Mouse (Mus musculus) midbrain, embryonic 13.5 days (tissue): ENCODE results near the gene Ndufa7. TPM values are rescaled to one million over a fixed set of nuclear protein-coding genes. Genes with fewer than 3 reads are reported as not detected.
A peak's percentile ranks its signal among the peaks of the same experiment; 100 is the strongest.

Source experiments
- ATAC-seq: fragments of 200-750 bp; cut with Nextera tagmentation; 2 replicates; pipeline ENCODE4 v1.8.0; 2017; ENCODE audit warnings: mild to moderate bottlenecking, moderate TSS enrichment, moderate library complexity
- H3K27ac ChIP-seq: fragments of 300-500 bp; sonication (generic); 2 replicates; pipeline ENCODE4 v1.5.1; 2015; ENCODE audit warnings: inconsistent platforms, mild to moderate bottlenecking, moderate library complexity
- H3K27me3 ChIP-seq: fragments of 300-500 bp; sonication (generic); 2 replicates; pipeline ENCODE4 v1.6.1; 2015; ENCODE audit warnings: mild to moderate bottlenecking, inconsistent platforms
- H3K36me3 ChIP-seq: fragments of 300-500 bp; sonication (generic); 2 replicates; pipeline ENCODE4 v1.6.1; 2015; ENCODE audit warnings: mild to moderate bottlenecking, inconsistent platforms
- H3K4me1 ChIP-seq: fragments of 300-500 bp; sonication (generic); replicated peaks from 2 replicates; pipeline ENCODE4 v1.6.1; 2015; ENCODE audit warnings: inconsistent platforms
- H3K4me2 ChIP-seq: fragments of 300-500 bp; sonication (generic); replicated peaks from 2 replicates; pipeline ENCODE4 v1.6.1; 2015; ENCODE audit warnings: moderate library complexity, mild to moderate bottlenecking, inconsistent platforms
- H3K4me3 ChIP-seq: fragments of 300-500 bp; sonication (generic); replicated peaks from 2 replicates; pipeline ENCODE4 v1.5.1; 2015; ENCODE audit warnings: mild to moderate bottlenecking, inconsistent platforms
- H3K9ac ChIP-seq: fragments of 300-500 bp; sonication (generic); replicated peaks from 2 replicates; pipeline ENCODE4 v1.6.1; 2015; ENCODE audit warnings: mild to moderate bottlenecking, inconsistent platforms
- H3K9me3 ChIP-seq: fragments of 300-500 bp; sonication (generic); 2 replicates; pipeline ENCODE4 v1.6.1; 2016; ENCODE audit warnings: mild to moderate bottlenecking, inconsistent platforms
- WGBS: fragments of 180-500 bp; shearing (Covaris S2); methylation state at CpG from one replicate; pipeline ENCODE4 v1.1.7; 2015; 5-methylcytosine and 5-hydroxymethylcytosine counted together
- polyA plus RNA-seq: library from polyadenylated mRNA; unstranded; fragments of >200 nt; fragmentation: Nextera tagmentation; extraction: Ambion mirVana; gene quantifications from 2 replicates; pipeline ENCODE4 v1.2.1, GENCODE M21; 2015

Gene Ndufa7
- polyA plus RNA-seq, 1 experiment from 2014 or later: 516 TPM

GRCm38 (mm10) chr17:33788732-33789131 lies 35.6 kb upstream of the Ndufa7 start:
- no peaks in the 10 kb centered on the region for H3K9me3 ChIP-seq
- no peaks in the 10 kb centered on the region for H3K4me1 ChIP-seq
- H3K27me3 ChIP-seq: no peaks in the 10 kb centered on the region; the same call in 1 of the 2 replicates
- 87% methylated on average over 4 of the region's 4 CpGs for WGBS
- no peak for ATAC-seq
- no peak overlapping the region for H3K27ac ChIP-seq
- no peaks in the 10 kb centered on the region for H3K36me3 ChIP-seq
- no peak overlapping the region for H3K9ac ChIP-seq
- no peak overlapping the region for H3K4me2 ChIP-seq
- no peak overlapping the region for H3K4me3 ChIP-seq

DNA sequence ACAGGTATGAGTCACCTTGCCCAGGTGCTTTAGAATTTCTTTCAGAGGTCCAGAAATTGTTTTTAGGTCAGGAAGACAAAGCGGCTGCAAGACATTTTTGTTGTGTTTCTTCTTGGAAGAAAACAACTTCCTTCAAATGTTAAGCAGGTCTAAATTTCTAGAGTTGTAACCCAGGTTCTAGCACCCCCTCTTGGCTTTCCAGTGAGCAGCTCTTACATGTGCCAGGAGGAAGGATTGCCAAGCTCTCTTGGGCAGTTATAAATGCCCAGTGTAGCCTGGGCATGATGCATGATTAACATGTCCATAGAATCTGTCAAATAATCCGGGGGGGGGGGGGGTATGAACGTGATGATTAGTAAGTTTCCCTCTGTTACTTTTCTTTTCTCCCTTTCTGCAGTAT lies 26.1 kb upstream of the Ndufa7 start:
- H3K9me3 ChIP-seq: no peaks in the 10 kb centered on the region

GRCm38 (mm10) chr17:33799277-33799676 lies 25.1 kb upstream of the Ndufa7 start:
- H3K9me3 ChIP-seq: no peaks in the 10 kb centered on the region
- no peak overlapping the region for H3K4me2 ChIP-seq
- no peak overlapping the region for H3K9ac ChIP-seq
- ATAC-seq: no peak
- H3K27ac ChIP-seq: no peak overlapping the region
- no peaks in the 10 kb centered on the region for H3K27me3 ChIP-seq
- H3K4me1 ChIP-seq: no peaks in the 10 kb centered on the region
- 63% methylated on average over 1 of the region's 1 CpGs for WGBS
- no peaks in the 10 kb centered on the region for H3K36me3 ChIP-seq
- no peak overlapping the region for H3K4me3 ChIP-seq

More for the DNA sequence above, 26.1 kb upstream of the Ndufa7 start:
- WGBS: 44% methylated on average over 3 of the region's 3 CpGs
- Histone ChIP-seq H3K4me1 (no peaks in the 10 kb centered on the region), H3K4me2 (no peak overlapping the region), H3K4me3 (no peak overlapping the region), H3K36me3 (no peaks in the 10 kb centered on the region), H3K27ac (no peak overlapping the region), H3K9ac (no peak overlapping the region), H3K27me3 (no peaks in the 10 kb centered on the region; the same call in 1 of the 2 replicates)
- ATAC-seq: no peak

DNA sequence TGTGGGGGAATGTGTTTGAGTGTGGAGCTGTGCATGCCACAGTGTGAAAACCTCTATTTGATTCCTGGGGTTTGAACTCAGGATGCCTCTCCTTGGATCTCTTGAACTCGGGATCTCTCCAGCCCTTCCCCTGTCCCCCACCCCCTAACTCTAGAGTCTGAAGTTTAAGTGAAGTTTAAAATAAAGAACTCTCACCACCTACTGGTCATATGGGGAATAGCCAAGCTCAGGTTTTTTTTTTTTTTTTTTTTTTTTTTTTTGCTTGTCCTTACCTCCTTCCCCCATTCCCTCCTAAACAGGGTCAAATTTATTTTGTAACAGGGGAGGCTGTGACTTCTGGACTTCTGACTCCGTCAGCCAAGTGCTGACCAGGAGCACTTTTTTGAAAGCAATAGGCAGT lies 22.2 kb upstream of the Ndufa7 start:
- Histone ChIP-seq H3K4me3 (no peak overlapping the region), H3K4me2 (no peak overlapping the region), H3K9ac (no peak overlapping the region), H3K9me3 (no peaks in the 10 kb centered on the region), H3K27me3 (no peaks in the 10 kb centered on the region), H3K36me3 (no peaks in the 10 kb centered on the region), H3K27ac (no peak overlapping the region), H3K4me1 (no peaks in the 10 kb centered on the region)
- 7% methylated on average over 2 of the region's 2 CpGs for WGBS
- ATAC-seq: no peak

- no peak overlapping the region for H3K4me3 ChIP-seq
- H3K9me3 ChIP-seq: no peaks in the 10 kb centered on the region
- H3K9ac ChIP-seq: no peak overlapping the region
- H3K27ac ChIP-seq: no peak overlapping the region
- no peak for ATAC-seq
- H3K4me2 ChIP-seq: no peak overlapping the region
- H3K4me1 ChIP-seq: no peaks in the 10 kb centered on the region
- H3K27me3 ChIP-seq: no peaks in the 10 kb centered on the region
- H3K36me3 ChIP-seq: no peaks in the 10 kb centered on the region
- 56% methylated on average over 4 of the region's 4 CpGs for WGBS
Measured at GRCm38 (mm10) chr17:33804205-33804604, 20.2 kb upstream of the Ndufa7 start.

- H3K27me3 ChIP-seq: no peaks in the 10 kb centered on the region
- no peak overlapping the region for H3K27ac ChIP-seq
- no peaks in the 10 kb centered on the region for H3K4me1 ChIP-seq
- no peaks in the 10 kb centered on the region for H3K9me3 ChIP-seq
- H3K36me3 ChIP-seq: no peaks in the 10 kb centered on the region
- H3K4me3 ChIP-seq: no peak overlapping the region
- no peak overlapping the region for H3K4me2 ChIP-seq
- 77% methylated on average over 1 of the region's 1 CpGs for WGBS
- H3K9ac ChIP-seq: no peak overlapping the region
- ATAC-seq: no peak
Measured at GRCm38 (mm10) chr17:33804745-33805144, 19.6 kb upstream of the Ndufa7 start.

DNA sequence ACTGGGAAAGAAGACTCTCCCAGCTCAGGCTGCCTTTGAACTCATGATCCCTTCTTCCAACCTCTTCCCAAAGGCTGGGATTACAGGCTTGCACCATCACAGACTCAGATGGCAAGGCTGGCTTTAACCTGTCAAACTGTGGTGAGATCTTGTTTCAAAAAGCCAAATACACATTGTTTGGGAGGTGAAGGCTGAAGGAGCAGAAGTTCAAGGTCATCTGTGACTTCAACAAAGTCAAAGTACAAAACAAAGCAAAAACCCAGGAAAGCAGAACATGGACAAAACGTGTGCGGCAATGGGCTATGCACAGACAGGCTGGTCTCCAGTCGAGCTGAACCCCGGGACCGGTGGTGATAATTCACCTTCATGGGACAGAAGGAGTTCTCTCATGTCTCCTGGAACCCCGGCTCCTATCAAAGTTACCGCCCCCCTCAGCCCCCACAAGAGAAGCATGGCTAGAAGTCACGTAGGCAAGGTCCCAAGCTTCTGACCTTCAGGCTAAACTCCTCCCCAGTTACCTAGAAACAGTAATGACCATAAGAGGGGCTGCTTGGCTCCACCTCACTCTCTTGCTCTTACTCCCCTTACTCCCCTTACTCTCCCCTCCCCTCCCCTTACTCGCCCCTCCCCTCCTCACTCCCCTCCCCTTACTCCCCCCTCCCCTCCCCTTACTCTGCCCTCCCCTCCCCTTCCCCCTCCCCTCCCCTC lies 17.0 kb upstream of the Ndufa7 start:
- Histone ChIP-seq H3K36me3 (no peaks in the 10 kb centered on the region), H3K4me1 (peaks cover 11% of the 10 kb centered on the region; the same call in 1 of the 2 replicates), H3K4me2 (no peak overlapping the region), H3K4me3 (no peak overlapping the region), H3K9me3 (no peaks in the 10 kb centered on the region), H3K27ac (no peak overlapping the region), H3K9ac (no peak overlapping the region), H3K27me3 (peaks cover 11% of the 10 kb centered on the region)
- WGBS: 69% methylated on average over 8 of the region's 9 CpGs
- no peak for ATAC-seq

GRCm38 (mm10) chr17:33808192-33808591 lies 16.2 kb upstream of the Ndufa7 start:
- Histone ChIP-seq H3K27ac (no peak overlapping the region), H3K4me2 (no peak overlapping the region), H3K4me1 (peaks cover 11% of the 10 kb centered on the region; the same call in 1 of the 2 replicates), H3K4me3 (no peak overlapping the region), H3K36me3 (no peaks in the 10 kb centered on the region), H3K27me3 (peaks cover 16% of the 10 kb centered on the region), H3K9me3 (no peaks in the 10 kb centered on the region), H3K9ac (no peak overlapping the region)
- WGBS: 38% methylated on average over 10 of the region's 10 CpGs
- no peak for ATAC-seq

- peak within 1 kb of the TSS; percentile 61 for H3K9ac ChIP-seq
- no peaks in the 10 kb centered on the region for H3K9me3 ChIP-seq
- H3K4me1 ChIP-seq: peaks cover 11% of the 10 kb centered on the region; the same call in 1 of the 2 replicates
- H3K27me3 ChIP-seq: peaks cover 16% of the 10 kb centered on the region
- H3K36me3 ChIP-seq: no peaks in the 10 kb centered on the region
- H3K4me3 ChIP-seq: peak within 1 kb of the TSS; percentile 51
- no peak within 1 kb of the TSS for H3K27ac ChIP-seq
- H3K4me2 ChIP-seq: peak within 1 kb of the TSS; percentile 72
- ATAC-seq: peak; percentile 99
- WGBS: 2% methylated on average over 36 of the region's 36 CpGs
Measured at GRCm38 (mm10) chr17:33810334-33811141, 13.8 kb upstream of the Ndufa7 start, which contains the start of gene Kank3. Kank3 (plus strand) TSS chr17:33810519.

DNA sequence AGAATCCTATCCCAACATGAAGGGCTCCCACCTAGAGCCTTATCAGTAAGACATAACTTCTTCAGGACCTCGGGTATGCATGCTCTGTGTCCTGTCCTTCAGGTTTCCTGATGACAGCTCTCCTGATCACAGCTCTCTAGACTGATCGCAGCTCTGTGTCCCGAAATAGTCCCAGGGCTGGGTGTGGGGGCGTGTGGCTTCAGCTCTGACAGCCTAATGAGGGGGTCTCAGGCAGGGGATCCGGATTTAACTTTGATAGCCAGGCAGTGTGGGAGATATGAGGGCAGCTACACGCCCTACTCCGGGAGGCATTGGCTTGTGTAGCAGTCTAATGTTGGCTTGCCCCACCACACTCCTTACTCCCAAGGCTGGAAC lies 13.2 kb upstream of the Ndufa7 start:
- Histone ChIP-seq H3K27ac (no peak overlapping the region), H3K27me3 (peaks cover 16% of the 10 kb centered on the region), H3K9ac (no peak overlapping the region), H3K4me1 (peaks cover 11% of the 10 kb centered on the region; the same call in 1 of the 2 replicates), H3K4me3 (peak overlapping the region; percentile 51), H3K4me2 (peak overlapping the region; percentile 72), H3K36me3 (no peaks in the 10 kb centered on the region), H3K9me3 (no peaks in the 10 kb centered on the region)
- WGBS: 30% methylated on average over 7 of the region's 7 CpGs
- ATAC-seq: peak; percentile 22

DNA sequence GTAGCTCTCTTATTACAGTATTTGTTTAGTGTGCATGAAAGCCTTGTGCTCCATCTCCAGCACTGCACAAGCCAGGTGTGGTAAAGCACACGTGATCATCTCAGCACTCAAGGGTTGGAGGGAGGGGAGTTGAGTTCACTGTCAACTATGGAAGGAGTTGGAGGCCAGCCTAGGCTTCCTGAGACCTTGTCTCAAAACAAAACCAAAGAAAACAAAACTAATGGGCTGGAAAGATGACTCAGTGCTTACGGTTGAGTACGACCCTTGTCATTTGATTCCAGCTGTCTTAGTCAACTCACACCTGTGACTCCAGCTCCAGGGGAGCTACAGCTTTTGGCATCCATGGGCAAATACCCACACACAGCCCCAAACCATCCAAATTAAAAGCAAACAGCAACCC lies 11.9 kb upstream of the Ndufa7 start:
- H3K4me3 ChIP-seq: no peak overlapping the region
- no peaks in the 10 kb centered on the region for H3K36me3 ChIP-seq
- H3K27ac ChIP-seq: no peak overlapping the region
- ATAC-seq: no peak
- no peaks in the 10 kb centered on the region for H3K9me3 ChIP-seq
- H3K4me1 ChIP-seq: peaks cover 19% of the 10 kb centered on the region
- WGBS: 72% methylated on average over 3 of the region's 3 CpGs
- H3K4me2 ChIP-seq: no peak overlapping the region
- no peak overlapping the region for H3K9ac ChIP-seq
- peaks cover 16% of the 10 kb centered on the region for H3K27me3 ChIP-seq

GRCm38 (mm10) chr17:33812990-33813389 lies 11.4 kb upstream of the Ndufa7 start:
- Histone ChIP-seq H3K27ac (no peak overlapping the region), H3K9ac (no peak overlapping the region), H3K4me1 (peaks cover 21% of the 10 kb centered on the region), H3K36me3 (no peaks in the 10 kb centered on the region), H3K27me3 (peaks cover 16% of the 10 kb centered on the region), H3K4me3 (no peak overlapping the region), H3K9me3 (no peaks in the 10 kb centered on the region), H3K4me2 (no peak overlapping the region)
- WGBS: 77% methylated on average over 4 of the region's 4 CpGs
- ATAC-seq: no peak
